Mouse (Mus musculus) skeletal muscle tissue, adult 2 months (tissue): ENCODE measurements around the gene Rps19bp1.

Source experiments
- DNase-seq: peaks from one replicate; pipeline ENCODE4 v3.0.0-alpha.2; 2012; ENCODE audit warnings: low read depth, low spot score

Gene Rps19bp1

GRCm38 (mm10) chr15:80219705-80220657 is 44.1 kb downstream of the Rps19bp1 start:
- DNase-seq = no peak

- peak; percentile 20 for DNase-seq
These were observed 44.9 kb downstream of the Rps19bp1 start for GRCm38 (mm10) chr15:80219211-80219610.

DNA sequence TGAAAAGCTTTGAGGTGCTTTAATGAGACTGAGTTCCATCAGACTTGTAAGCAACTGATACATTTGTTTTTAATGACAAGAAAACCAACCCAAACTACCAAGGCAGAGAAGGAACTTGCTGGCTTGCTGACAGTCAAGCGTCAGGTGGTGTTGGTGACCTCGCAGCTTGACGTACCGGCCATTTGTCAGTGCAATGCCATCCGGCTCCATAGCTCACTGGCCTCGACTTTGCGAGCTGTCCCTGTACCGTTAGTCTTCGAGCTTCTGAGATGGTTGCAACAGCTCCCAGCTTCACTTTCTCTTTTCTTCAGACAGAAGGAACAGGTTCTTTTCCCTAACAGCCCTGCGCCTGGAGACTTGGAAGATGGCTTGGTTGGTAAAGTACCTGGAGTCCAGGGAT is 46.6 kb downstream of the Rps19bp1 start:
- DNase-seq = no peak

DNA sequence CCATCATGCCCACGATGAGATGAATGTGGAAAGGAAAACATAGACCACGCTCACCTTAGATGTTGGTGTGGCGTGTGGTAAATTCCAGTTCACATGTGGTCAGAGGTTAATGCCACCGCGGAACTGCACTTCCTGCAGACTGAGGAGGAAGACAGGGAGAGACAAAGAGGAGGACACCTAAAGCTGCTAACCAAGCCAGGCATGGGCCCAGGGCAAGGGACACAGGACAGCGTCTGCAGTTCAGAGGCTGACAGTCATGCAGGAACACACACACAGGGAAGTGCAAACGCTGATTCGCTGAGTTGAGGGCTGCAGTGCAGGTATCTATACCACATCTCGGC is 47.7 kb downstream of the Rps19bp1 start:
- DNase-seq = no peak

- DNase-seq = no peak
These were observed 48.2 kb downstream of the Rps19bp1 start for GRCm38 (mm10) chr15:80215716-80216479.

- no peak for DNase-seq
These were observed 50.4 kb downstream of the Rps19bp1 start for GRCm38 (mm10) chr15:80213688-80214087.
